Mouse (Mus musculus): ENCODE results near the gene Timm8b.

- TF ChIP-seq TCF12 (IDR thresholded peaks at IDR 0.05; ENCODE audit: insufficient read depth, poor library complexity, severe bottlenecking) (no peak), POLR2A (IDR thresholded peaks at IDR 0.05; ENCODE audit: insufficient read length, low read depth) (no peak), MYOD1 (IDR thresholded peaks at IDR 0.05; ENCODE audit: control insufficient read depth in 1 of 3, insufficient read length in 2 of 3, low read depth in 2 of 3) (no peak)
Measured at GRCm38 (mm10) chr9:50554241-50555093, 49.2 kb upstream of the Timm8b start, which contains the start of gene Il18.

Data from myocyte (in vitro differentiated cells).